Mouse (Mus musculus): ENCODE measurements around the gene Exoc7. TPM values are rescaled to one million over a fixed set of nuclear protein-coding genes. Genes with fewer than 3 reads are reported as not detected.
"Not testable (repeated sequence)": the region's sequence is repeated elsewhere in the genome, so short reads cannot be mapped to it uniquely, and the experiment has no call there.

Gene Exoc7
- polyA plus RNA-seq, 1 experiment from 2014 or later = 56.5 TPM

DNA sequence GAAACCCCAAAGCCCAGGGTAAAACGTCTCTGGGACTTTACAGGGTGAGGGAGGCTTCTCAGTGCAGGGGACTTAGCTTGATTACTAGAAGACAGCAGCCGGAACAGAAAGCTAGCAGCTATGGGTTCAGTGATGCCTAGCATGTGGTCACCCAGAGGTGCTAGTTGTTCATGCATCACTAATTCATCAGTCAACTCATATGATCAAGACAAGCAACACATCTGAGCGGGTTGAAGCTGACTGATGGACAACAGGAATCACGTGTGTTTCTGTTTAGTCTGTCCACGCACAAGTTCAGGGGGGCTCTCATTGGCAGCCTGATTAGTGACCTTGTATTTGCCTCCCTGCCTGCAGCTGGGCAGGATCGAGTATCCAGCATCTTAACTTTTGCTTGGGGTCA is 23.1 kb downstream of the Exoc7 start:
- Histone ChIP-seq H3K27me3 (ENCODE audit: insufficient read depth, low read length) (peaks cover 37% of the 10 kb centered on the region), H3K36me3 (ENCODE audit: insufficient read depth, low read length) (peaks cover 11% of the 10 kb centered on the region; the same call in 1 of the 2 replicates), H3K9me3 (replicated peaks; ENCODE audit: low read length) (no peaks in the 10 kb centered on the region), H3K27ac (no peak overlapping the region), H3K4me2 (ENCODE audit: low read length) (no peak overlapping the region), H3K4me3 (replicated peaks; ENCODE audit: low read depth, low read length) (no peak overlapping the region), H3K9ac (ENCODE audit: low read depth, low read length) (no peak overlapping the region), H3K4me1 (replicated peaks; ENCODE audit: insufficient read depth, low read length) (peaks cover 6% of the 10 kb centered on the region; the same call in 1 of the 2 replicates)
- TF ChIP-seq CTCF (IDR thresholded peaks at IDR 0.05; ENCODE audit: low read depth) = no peak
- DNase-seq (ENCODE audit: low spot score) = no peak
- 40% methylated on average over 6 of the region's 6 CpGs for WGBS
- no peak for ATAC-seq (replicated peaks; ENCODE audit: low FRiP score, low read depth)

DNA sequence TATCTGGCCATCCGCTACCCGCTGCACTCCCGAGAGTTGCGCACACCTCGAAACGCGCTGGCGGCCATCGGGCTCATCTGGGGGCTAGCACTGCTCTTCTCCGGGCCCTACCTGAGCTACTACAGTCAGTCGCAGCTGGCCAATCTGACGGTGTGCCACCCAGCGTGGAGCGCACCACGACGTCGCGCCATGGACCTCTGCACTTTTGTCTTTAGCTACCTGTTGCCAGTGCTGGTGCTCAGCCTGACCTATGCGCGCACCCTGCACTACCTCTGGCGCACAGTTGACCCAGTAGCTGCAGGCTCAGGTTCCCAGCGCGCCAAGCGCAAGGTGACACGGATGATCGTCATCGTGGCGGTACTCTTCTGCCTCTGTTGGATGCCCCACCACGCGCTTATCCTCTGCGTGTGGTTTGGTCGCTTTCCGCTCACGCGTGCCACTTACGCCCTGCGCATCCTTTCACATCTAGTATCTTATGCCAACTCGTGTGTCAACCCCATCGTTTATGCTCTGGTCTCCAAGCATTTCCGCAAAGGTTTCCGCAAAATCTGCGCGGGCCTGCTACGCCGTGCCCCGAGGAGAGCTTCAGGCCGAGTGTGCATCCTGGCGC is 24.0 kb downstream of the Exoc7 start:
- H3K4me3 ChIP-seq (replicated peaks; ENCODE audit: low read depth, low read length) = no peak overlapping the region
- H3K4me2 ChIP-seq (ENCODE audit: low read length) = peak overlapping the region; percentile 13; the same call in 1 of the 2 replicates
- no peak overlapping the region for H3K27ac ChIP-seq
- peaks cover 6% of the 10 kb centered on the region; the same call in 1 of the 2 replicates for H3K4me1 ChIP-seq (replicated peaks; ENCODE audit: insufficient read depth, low read length)
- H3K36me3 ChIP-seq (ENCODE audit: insufficient read depth, low read length) = peaks cover 5% of the 10 kb centered on the region; the same call in 1 of the 2 replicates
- no peak for ATAC-seq (replicated peaks; ENCODE audit: low FRiP score, low read depth)
- TF ChIP-seq CTCF (IDR thresholded peaks at IDR 0.05; ENCODE audit: low read depth) = no peak
- no peak for DNase-seq (ENCODE audit: low spot score)
- H3K9me3 ChIP-seq (replicated peaks; ENCODE audit: low read length) = no peaks in the 10 kb centered on the region
- WGBS = 9% methylated on average over 48 of the region's 48 CpGs
- no peak overlapping the region for H3K9ac ChIP-seq (ENCODE audit: low read depth, low read length)
- peaks cover 37% of the 10 kb centered on the region for H3K27me3 ChIP-seq (ENCODE audit: insufficient read depth, low read length)

DNA sequence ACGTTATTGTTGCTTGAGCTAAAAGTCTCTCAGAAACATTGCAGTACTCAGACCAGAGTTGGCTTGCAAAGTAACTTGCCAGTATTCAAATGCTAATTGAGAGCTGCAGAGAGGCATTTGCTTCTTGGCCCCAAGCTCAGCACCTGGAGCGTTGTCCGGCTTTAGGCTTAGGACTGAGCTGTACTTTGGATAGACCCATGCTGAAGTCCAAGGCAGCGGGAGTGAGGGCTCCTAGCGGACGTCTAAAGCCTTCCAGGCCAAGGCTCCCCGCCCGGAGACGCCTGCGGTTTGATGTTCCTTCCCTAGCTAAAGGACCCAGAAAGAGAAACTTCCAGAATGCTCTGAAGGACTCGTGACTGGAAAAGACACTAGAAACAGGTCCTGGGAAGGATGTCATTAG is 24.9 kb downstream of the Exoc7 start:
- H3K4me3 ChIP-seq (replicated peaks; ENCODE audit: low read depth, low read length) = peak overlapping the region; percentile 26
- peak overlapping the region; percentile 48 for H3K4me2 ChIP-seq (ENCODE audit: low read length)
- H3K4me1 ChIP-seq (replicated peaks; ENCODE audit: insufficient read depth, low read length) = peaks cover 6% of the 10 kb centered on the region; the same call in 1 of the 2 replicates
- WGBS = 3% methylated on average over 11 of the region's 11 CpGs
- no peak overlapping the region for H3K27ac ChIP-seq
- peak; percentile 52 for TF ChIP-seq CTCF (IDR thresholded peaks at IDR 0.05; ENCODE audit: low read depth)
- DNase-seq (ENCODE audit: low spot score) (peak; percentile 63), ATAC-seq (replicated peaks; ENCODE audit: low FRiP score, low read depth) (no peak)
- H3K36me3 ChIP-seq (ENCODE audit: insufficient read depth, low read length) = no peaks in the 10 kb centered on the region
- no peaks in the 10 kb centered on the region for H3K9me3 ChIP-seq (replicated peaks; ENCODE audit: low read length)
- peaks cover 37% of the 10 kb centered on the region for H3K27me3 ChIP-seq (ENCODE audit: insufficient read depth, low read length)
- H3K9ac ChIP-seq (ENCODE audit: low read depth, low read length) = 0 out of 2 replicates have a peak overlapping the region, but pooled peaks have one; percentile 5

DNA sequence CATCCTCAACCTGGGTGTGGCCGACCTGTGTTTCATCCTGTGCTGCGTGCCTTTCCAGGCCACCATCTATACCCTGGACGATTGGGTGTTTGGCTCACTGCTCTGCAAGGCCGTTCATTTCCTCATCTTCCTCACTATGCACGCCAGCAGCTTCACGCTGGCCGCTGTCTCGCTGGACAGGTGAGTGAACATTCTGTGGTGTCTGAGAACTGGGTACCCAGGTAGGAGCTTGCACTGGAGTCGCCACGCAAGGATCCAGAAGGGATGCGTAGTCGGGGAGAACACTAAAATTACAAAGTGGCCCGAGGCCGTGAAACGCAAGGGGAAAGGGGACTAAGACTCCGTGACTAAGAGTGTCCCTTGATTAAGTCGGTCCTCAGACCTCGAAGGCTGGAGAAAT is 25.4 kb downstream of the Exoc7 start:
- Histone ChIP-seq H3K4me2 (ENCODE audit: low read length) (peak overlapping the region; percentile 48), H3K27me3 (ENCODE audit: insufficient read depth, low read length) (peaks cover 37% of the 10 kb centered on the region), H3K9me3 (replicated peaks; ENCODE audit: low read length) (no peaks in the 10 kb centered on the region), H3K4me3 (replicated peaks; ENCODE audit: low read depth, low read length) (peak overlapping the region; percentile 26), H3K4me1 (replicated peaks; ENCODE audit: insufficient read depth, low read length) (peaks cover 6% of the 10 kb centered on the region; the same call in 1 of the 2 replicates), H3K9ac (ENCODE audit: low read depth, low read length) (peak overlapping the region; percentile 5; the same call in 1 of the 2 replicates), H3K36me3 (ENCODE audit: insufficient read depth, low read length) (no peaks in the 10 kb centered on the region), H3K27ac (no peak overlapping the region)
- 1% methylated on average over 18 of the region's 18 CpGs for WGBS
- no peak for TF ChIP-seq CTCF (IDR thresholded peaks at IDR 0.05; ENCODE audit: low read depth)
- DNase-seq (ENCODE audit: low spot score) = no peak
- ATAC-seq (replicated peaks; ENCODE audit: low FRiP score, low read depth) = no peak

DNA sequence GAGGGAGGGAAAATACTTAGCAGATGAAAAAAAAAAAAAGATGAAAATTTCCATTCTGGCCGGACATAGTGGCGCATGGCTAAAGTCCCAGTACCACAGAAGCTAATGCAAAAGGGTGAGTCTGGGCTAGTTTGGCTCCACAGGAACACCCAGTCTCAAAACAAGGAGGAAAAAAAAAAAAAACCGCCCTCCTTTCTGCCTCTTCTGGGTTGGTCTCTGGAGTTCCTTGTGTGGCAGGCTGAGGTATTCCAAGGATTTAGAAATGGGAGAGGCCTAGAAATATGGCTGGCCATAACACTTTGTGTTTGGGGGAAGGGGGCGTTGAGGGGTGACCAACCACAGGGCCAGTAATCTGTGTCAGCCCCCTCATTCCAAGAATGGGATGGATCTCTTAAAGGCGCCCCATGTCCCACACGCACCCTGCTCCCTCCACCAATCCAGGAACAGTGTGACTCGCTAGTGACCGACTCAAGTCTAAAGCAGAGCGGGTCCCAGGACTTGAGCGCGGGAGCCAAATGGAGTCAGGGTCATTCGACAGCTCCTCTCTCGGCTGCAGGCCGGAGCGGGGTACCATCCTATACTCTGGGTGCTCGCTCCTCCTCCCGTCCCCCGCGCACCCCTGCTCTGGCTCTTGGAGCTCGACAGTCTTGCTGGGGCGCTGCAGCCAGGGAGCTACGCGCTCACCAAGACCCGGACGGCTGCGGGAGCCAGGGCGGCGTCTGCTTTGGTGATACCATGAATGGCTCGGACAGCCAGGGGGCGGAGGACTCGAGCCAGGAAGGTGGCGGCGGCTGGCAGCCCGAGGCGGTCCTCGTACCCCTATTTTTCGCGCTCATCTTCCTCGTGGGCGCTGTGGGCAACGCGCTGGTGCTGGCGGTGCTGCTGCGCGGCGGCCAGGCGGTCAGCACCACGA is 26.0 kb downstream of the Exoc7 start, which contains the start of gene Galr2:
Galr2 (plus strand) TSS at position 189 of the 913 bp plus-strand sequence.
- TF ChIP-seq CTCF (IDR thresholded peaks at IDR 0.05; ENCODE audit: low read depth) = peak; percentile 29; the same call in 1 of the 2 replicates
- Histone ChIP-seq H3K4me2 (ENCODE audit: low read length) (peak within 1 kb of the TSS; percentile 48), H3K4me3 (replicated peaks; ENCODE audit: low read depth, low read length) (peak within 1 kb of the TSS; percentile 26), H3K36me3 (ENCODE audit: insufficient read depth, low read length) (no peaks in the 10 kb centered on the region), H3K9me3 (replicated peaks; ENCODE audit: low read length) (no peaks in the 10 kb centered on the region), H3K27me3 (ENCODE audit: insufficient read depth, low read length) (peaks cover 37% of the 10 kb centered on the region), H3K4me1 (replicated peaks; ENCODE audit: insufficient read depth, low read length) (peaks cover 6% of the 10 kb centered on the region; the same call in 1 of the 2 replicates), H3K9ac (ENCODE audit: low read depth, low read length) (peak within 1 kb of the TSS; percentile 5; the same call in 1 of the 2 replicates), H3K27ac (no peak within 1 kb of the TSS)
- DNase-seq (ENCODE audit: low spot score) = peak; percentile 18
- 7% methylated on average over 48 of the region's 48 CpGs for WGBS
- no peak for ATAC-seq (replicated peaks; ENCODE audit: low FRiP score, low read depth)

DNA sequence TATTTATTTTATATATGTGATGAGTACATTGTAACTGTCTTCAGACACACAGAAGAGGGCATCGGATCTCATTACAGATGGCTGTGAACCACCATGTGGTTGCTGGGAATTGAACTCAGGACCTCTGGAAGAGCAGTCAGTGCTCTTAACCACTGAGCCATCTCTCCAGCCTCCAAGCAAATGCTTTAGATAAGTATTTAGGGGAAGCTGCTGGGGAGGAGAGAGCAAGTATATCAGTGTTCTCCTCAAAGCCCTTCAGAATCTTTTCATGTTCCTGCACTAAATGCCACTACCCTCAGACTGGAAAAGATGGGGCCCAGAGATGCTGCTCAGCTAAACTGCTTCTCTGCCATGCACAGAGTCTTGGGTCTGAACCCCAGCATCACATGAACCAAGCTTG is 29.8 kb downstream of the Exoc7 start:
- not testable (repeated sequence) for H3K27ac ChIP-seq; DNase-seq (ENCODE audit: low spot score); H3K4me3 ChIP-seq (replicated peaks; ENCODE audit: low read depth, low read length); H3K9me3 ChIP-seq (replicated peaks; ENCODE audit: low read length); H3K9ac ChIP-seq (ENCODE audit: low read depth, low read length); H3K4me2 ChIP-seq (ENCODE audit: low read length); ATAC-seq (replicated peaks; ENCODE audit: low FRiP score, low read depth); H3K36me3 ChIP-seq (ENCODE audit: insufficient read depth, low read length)
- 97% methylated on average over 1 of the region's 1 CpGs for WGBS
- peaks cover 18% of the 10 kb centered on the region; the same call in 1 of the 2 replicates for H3K27me3 ChIP-seq (ENCODE audit: insufficient read depth, low read length)
- H3K4me1 ChIP-seq (replicated peaks; ENCODE audit: insufficient read depth, low read length) = peaks cover 11% of the 10 kb centered on the region; the same call in 1 of the 2 replicates

Measured in kidney, postnatal 0 days (tissue).